Mouse (Mus musculus): ENCODE data around the gene Ttbk2. TPM values are rescaled to one million over a fixed set of nuclear protein-coding genes. Genes with fewer than 3 reads are reported as not detected.

Ttbk2 gene
- 1 to 10 TPM; 6.7 to 7.7 TPM for total RNA-seq (2023)

DNA sequence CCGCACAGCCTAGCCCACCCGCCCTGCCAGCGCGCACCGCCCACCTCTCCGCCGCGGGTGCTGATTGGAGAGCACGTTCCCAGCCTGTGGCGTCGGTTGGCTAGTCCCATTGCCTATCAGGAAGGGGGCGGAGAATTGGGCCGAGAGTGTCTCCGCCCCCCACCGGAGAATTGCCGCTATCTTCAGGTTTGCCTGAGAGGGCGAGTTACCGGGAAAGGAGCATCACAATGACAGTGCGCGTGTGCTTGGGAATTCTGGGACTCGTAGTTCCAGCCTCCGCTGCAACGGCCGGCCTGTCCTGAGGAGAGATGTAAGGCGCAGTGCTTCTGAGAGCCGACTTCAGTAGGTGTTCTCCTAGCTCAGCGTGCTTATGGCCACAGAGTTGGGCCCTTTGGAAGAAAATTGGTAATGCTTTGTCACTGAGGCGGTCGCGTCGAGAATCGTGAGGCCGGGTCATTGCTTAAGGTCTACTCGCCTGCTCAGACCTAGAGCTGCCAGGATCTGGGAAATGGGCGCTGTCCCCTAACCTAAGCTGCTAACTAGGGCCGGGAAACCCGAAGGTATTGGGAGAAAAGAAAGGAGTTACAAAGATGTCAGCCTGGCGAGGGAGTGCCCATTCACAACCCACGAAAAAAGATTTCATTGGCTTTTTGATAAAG lies at the start of gene Ttbk2:
Ttbk2 (minus strand) TSS at position 181 of the 659 bp plus-strand sequence.

GRCm38 (mm10) chr2:120849449-120850423 lies 668 bp downstream of the Ttbk2 start, which contains the start of gene Cdan1:
Gene Cdan1 (minus strand): TSS chr2:120850128.

Other genes starting within 250 kb of the Ttbk2 start
- 10 to 100 TPM in 1 of 2 experiments, 1 to 10 TPM in 1; 8.8 to 11.5 TPM for gene Haus2, start 241.2 kb downstream of the Ttbk2 start, total RNA-seq (2023)
- 10 to 100 TPM; 16.8 to 17.5 TPM for gene Lrrc57, start 241.1 kb downstream of the Ttbk2 start, total RNA-seq (2023)
- 10 to 100 TPM; 12.3 to 19.2 TPM for gene Stard9, start 221.5 kb downstream of the Ttbk2 start, total RNA-seq (2023)
- 10 to 100 TPM; 19.0 to 22.5 TPM for gene Cdan1, start 476 bp downstream of the Ttbk2 start, total RNA-seq (2023)
- 10 to 100 TPM; 24.5 to 29.2 TPM for gene Ubr1, start 120.1 kb upstream of the Ttbk2 start, total RNA-seq (2023)
- gene Tmem62, start 126.4 kb upstream of the Ttbk2 start, total RNA-seq (2023): 1 to 10 TPM; 6.8 to 9.1 TPM
- 10 to 100 TPM; 59.3 to 62.5 TPM for gene Ccndbp1, start 157.8 kb upstream of the Ttbk2 start, total RNA-seq (2023)
- gene Epb42, start 186.5 kb upstream of the Ttbk2 start, total RNA-seq (2023): 10 to 100 TPM; 15.1 to 17.4 TPM
- not detected for gene Tgm5, start 235.2 kb upstream of the Ttbk2 start, total RNA-seq (2023)